Mouse (Mus musculus): ENCODE measurements at regions not wholly inside any gene's neighbourhood (a gene's known extent, or its start where the extent isn't known, plus 50 kb on each side); places are given as distances from the start of the nearest gene placed in this dataset.

DNA sequence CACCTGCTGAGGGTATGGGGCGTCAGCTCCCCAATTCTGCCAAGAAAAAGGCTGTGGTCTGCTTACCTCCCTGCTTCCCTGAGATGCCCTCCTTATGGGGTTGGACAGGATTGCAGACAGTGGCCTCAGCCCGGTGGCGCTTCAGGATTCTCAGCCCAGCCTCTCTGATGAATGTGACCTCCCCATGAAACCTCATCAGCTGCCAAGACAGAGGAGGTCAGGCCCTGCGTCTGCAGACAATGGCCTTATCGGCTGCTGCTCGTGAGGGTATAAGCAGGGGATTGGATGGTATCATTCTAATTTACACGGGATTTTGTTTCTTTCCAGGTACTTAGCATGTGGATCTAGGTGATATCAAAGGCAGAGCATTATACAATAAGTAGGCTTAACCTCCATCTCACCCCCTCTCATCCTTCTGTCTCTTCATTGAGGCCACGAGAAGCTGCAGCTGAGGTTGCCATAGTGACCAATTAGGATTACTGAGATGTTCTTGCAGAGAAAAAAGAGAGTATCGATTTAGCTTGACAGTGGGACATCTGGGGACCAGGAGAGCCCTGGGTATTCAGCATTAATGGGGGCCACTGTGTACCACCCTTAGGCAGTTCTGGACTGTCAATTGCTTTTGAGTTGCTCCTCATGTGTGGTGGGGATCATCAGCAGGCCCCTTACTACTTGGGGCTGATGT lies 327.6 kb upstream of the 4931429L15Rik start:
- DNase-seq (ENCODE audit: low spot score), result no peak
- intact Hi-C loops (cut with DNase I), result no loop called here

DNA sequence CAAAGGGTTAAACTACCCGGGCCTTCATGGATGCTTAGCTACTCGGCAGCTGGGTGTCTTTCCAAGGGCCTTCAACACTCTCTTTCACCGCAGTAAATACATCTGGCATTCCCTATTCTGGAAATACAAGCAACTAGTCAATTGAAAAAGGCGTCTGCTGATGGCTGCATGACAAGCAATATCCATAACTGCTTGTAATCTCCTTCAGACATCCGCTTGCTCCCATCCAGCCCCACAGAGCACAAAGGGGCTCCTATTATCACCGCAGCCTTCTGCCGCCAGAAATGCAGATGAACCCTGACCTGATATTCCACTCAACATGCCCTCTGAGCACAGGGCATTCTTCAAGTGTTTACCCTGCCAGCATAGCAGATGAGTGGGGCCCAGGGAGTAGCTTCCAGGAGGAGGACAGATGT lies 325.7 kb upstream of the 4931429L15Rik start:
- intact Hi-C loops (cut with DNase I), result no loop called here
- no peak for DNase-seq (ENCODE audit: low spot score)

DNA sequence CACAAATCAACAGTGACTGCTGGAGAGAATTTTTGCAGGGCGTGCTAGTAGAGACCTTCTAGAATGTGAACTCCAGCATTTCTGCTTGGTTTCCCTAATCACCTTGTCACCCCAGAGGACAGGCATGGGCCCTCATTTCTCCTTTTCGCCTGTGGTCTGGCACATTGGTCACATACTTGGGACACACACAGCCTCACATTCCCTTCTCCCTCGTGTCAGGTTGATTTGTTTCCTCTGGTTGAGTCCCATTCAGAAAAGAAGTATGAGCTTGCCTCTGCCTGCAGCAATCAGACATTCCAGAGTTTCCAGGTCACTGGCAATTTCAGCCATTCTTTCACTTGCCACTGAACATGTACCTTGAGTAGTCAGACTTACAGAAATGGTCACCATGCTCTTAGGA lies 323.8 kb upstream of the 4931429L15Rik start:
- no peak for DNase-seq (ENCODE audit: low spot score)
- intact Hi-C loops (cut with DNase I), result no loop called here

DNA sequence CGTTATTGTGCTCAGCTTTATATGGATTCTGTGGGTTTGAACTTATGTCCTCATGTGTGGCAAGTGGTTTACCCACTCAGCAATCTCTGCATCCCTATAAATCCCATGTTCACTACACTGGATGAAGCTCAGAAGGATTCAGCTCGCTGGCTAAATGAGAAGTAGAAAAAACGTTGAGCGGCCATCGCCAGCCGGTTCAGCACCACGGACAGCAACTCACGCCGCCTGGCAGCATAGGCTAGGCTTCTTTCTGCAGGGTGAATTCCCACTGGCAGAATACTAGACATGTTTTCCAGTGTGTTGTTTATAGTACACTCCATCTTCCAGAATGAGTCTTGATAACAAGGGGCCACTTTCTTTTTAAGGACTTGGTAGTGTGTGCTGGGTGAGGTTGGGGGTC lies 322.9 kb upstream of the 4931429L15Rik start:
- DNase-seq (ENCODE audit: low spot score), result no peak
- intact Hi-C loops (cut with DNase I), result no loop called here

DNA sequence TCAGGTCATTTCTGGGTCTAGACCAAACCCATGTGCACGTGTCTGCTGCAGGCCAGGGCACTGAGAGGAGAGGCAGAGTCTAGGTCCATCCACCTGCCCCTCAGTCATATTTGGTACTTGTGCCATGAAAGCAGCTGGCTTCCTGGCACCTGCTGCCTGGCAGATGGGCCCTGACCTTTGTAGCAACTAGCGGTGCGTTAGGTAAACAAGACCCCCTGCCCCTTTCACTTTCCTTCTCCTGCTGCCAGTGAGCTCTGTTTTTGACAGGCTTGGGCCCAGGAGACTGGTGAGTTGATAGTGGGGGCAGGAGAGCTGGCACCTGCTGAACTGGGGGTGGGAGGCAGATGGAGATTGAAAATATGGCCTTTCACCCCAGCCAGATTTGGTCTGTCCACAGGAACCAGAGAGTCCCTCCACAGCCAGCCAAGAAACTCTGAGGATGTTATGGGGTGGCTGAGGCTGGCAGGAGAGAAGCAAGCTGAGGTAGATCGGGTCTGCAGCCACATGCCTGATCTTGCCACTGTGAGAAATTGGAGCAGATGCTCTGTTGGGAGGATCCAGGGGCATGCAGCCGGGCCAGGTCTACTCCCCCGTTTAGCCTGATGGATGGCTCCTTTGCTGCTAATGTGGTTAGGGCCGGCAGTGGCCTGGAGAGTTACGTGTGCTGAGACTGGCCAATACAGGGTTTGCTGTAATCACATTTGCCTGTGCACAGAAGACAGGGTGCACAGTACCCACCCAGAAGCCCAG lies 316.6 kb upstream of the 4931429L15Rik start:
- intact Hi-C loops (cut with DNase I), result no loop called here
- DNase-seq (ENCODE audit: low spot score), result no peak

DNA sequence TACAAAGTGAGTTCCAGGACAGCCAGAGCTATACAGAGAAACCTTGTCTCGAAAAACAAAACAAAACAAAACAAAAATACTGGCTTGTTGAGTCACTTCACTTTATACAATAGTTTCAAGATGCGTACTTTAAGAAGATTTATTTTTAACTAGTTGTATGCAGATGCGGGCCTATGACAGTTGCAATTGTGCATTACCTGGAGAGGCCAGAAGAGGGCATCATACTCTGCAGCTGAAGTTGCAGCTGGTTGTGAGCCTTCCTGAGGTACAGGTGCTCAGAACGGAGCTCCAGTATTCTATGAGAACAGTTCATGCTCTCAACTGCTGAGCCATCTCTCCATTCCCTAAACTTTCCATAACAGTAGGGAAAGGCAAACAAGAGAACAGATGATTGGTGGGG lies 314.2 kb upstream of the 4931429L15Rik start:
- DNase-seq (ENCODE audit: low spot score), result no peak
- intact Hi-C loops (cut with DNase I), result no loop called here

DNA sequence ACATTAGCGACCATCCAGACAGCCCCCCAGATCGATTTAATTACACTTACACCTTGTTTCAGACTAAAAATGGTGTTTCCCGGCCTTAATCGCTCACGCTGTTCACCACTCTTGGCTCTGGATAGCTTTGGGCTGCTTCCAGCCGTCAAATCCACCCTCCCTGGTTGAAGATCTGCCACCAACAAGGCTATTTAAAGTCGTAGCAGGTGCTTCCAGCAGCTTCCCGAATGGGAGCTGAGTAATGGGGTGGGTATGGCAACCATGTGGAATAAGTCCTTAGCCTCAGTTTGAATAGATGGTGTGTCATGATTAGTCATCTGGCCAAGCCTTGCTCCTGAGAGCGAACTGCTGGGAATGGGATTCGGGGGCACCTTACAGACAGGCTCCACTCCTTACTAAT lies 312.8 kb upstream of the 4931429L15Rik start:
- no peak for DNase-seq (ENCODE audit: low spot score)
- intact Hi-C loops (cut with DNase I), result no loop called here

DNA sequence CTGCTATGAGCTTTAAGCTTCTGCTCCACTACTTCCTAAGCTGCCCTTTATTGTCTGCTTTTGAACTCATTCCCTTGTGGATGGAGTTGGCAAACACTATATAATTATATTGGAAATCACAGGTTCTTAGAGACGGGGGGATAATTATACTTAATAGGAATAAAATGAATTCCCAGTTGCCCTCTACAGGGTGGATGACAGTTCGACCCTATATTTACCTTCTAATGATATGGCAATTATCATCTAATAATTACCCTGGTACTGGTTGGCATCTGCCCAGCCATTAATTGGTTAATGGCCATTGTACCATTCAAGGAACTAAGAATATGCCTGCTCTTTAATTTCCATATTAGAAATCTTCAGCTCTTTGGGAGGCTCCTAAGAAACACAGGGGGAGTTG lies 302.5 kb upstream of the 4931429L15Rik start:
- DNase-seq (ENCODE audit: low spot score), result no peak
- intact Hi-C loops (cut with DNase I), result no loop called here

DNA sequence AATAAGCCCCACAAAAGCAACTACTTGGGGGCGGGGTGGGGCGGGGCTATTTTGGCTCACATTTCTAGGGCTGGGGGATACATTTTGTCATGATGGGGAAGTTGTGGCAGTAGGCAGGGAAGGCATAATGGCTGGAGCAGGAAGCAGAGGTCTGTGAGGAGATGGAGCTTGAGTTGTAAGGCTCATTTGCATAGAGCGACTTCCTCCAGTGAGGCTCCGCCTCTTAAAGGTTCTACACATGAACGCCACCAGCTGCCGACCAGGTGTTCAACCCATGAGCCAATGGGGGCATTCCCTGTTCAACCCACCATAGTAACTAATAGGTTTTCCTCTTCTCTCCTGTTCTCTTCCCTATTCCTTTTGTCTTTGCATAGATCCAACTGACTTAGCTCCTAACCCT lies 302.1 kb upstream of the 4931429L15Rik start:
- intact Hi-C loops (cut with DNase I), result no loop called here
- no peak for DNase-seq (ENCODE audit: low spot score)

DNA sequence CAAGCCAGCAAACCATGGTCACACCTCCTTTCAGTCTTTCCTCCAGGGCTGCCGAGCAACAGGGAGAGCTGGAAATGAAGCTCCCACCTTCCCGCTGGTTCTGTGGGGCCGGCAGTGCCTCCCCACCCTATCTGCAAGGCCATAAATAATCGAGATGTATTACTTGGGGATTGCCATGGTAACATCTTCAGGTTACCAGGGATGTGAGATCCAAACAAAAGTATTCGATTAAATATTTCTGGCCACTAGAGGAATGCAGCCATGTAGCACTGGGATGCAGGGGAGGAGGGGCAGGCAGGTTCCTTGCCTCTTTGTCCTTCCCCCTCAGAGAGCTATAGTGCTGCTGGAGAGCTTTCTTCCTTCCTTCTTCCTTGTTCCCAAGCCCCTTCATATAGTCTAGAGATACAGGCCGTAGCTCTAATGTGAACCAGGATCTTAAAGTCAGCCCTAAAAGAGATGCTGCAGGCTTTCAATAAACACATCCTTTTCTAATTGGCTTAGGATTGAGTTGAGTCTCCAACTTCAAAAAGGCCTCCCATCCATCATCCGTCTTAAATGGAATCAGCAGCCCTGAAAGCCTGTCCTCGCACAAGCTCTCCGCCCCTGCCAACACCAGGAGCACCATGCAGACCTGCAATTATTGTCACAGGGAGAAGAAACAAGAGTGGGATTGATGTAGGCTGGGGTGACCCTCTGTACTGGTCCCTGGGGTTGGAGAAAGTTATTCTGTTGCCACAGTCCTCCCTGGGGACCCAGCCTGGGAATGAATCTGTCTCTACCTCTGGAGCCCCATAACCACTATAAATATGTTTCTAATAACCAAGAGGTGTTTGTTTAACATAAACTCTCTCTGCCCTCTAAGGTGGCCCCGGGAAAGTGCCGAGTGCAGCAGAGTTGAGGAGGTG lies 290.6 kb upstream of the 4931429L15Rik start:
- intact Hi-C loops (cut with DNase I), result no loop called here
- DNase-seq (ENCODE audit: low spot score), result no peak

DNA sequence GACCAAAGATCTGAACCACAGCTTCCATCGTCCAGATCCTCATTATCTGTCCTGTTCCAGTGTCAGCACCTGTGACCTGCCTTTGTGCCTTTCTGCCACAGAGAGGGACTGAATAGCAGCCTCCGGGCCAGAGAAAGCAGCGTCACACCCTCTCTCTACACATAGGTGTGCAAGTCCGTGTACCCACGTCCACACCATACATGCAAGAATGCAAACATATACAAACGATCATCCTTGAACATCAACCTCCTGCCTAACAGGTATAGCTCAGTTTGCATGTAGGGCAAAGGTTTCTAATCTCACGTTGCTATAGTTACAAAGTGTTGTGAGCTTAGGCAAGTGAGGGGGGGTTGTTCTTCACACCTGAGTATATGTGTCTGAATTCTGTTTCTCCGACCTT lies 288.9 kb upstream of the 4931429L15Rik start:
- DNase-seq (ENCODE audit: low spot score), result no peak
- intact Hi-C loops (cut with DNase I), result loop anchor here (10.0 kb wide), 1 partner anchor 254 kb away; no protein-coding TSS in a partner anchor

DNA sequence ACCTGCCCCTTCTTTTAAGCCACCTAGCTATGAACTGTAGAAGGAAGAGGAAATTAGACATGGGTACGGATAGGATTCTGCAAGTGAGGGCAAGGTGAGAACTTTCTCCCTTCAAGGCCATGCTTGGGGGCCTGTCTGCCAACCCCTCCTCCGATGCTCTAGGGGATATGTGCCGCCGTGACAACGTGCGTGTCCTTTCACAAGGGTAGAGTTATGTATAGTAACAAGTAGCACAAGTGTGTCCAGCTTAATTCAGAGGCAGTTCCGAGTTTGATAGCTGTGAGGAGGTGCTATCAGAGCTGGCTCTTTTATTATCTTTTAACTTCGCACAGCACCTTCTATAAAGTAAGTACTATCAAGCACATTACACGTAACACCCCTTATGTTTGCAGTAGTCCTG lies 281.0 kb upstream of the 4931429L15Rik start:
- intact Hi-C loops (cut with DNase I), result loop anchor here (10.0 kb wide), 1 partner anchor 246 kb away; no protein-coding TSS in a partner anchor

DNA sequence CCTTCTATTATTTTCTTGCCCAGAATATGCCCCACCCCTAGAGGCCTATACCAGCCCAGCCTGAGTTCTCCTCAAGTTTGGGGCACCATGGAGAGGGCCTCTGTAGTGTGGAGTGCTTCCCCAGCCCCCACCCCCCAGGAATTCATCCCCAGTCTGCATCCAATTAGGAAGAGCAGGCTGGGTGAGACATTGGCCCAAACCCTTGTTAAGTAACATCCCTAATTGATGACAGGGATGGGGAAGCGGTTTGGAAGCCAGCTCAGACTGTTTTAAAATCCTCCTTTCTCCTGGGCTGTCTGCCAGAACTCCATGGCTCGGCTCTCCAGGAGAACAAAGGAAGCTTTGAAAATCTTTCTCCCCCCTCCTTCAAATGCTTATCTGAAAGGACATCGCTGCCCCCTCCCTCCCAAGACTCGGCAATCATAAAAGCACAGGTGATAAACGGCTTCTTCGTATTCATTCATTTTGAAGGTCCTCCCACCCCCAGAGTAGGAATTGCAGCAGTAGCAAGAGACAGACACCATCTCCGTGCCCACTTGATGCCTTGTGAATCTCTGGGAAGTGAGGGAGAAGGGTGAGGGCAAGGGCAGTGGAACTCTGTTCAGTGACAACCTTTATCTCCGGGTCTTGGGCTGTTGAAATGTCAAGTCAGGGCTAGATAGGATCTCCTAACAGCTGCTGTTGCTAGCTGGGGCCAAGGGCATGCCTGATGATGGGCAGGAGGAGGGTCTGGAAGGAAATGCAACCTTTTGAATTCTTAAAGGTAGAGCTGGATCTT lies 280.3 kb upstream of the 4931429L15Rik start:
- DNase-seq (ENCODE audit: low spot score), result no peak
- intact Hi-C loops (cut with DNase I), result loop anchor here (10.0 kb wide), 1 partner anchor 245 kb away; no protein-coding TSS in a partner anchor

More for the DNA sequence above, 281.0 kb upstream of the 4931429L15Rik start:
- no peak for DNase-seq (ENCODE audit: low spot score)

DNA sequence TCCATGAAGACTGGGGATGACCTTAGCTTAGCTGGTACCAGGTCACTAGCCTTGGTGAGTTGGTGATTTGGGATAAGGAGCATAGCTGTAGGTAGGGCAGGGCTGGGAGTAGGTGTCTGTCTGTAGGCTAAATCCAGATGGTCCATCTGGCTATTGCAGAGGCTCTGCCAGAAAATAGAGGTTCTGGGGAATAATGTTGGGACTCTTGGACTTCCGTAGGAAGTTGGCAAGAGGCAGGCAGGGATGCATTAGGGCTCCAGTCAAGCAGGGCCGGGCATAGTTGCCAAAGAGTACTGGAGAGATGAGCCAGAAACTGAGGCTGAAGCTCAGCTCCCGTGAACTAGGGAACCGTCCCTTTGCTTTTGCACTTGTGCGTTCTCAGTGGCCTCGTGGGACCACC lies 278.7 kb upstream of the 4931429L15Rik start:
- intact Hi-C loops (cut with DNase I), result no loop called here

DNA sequence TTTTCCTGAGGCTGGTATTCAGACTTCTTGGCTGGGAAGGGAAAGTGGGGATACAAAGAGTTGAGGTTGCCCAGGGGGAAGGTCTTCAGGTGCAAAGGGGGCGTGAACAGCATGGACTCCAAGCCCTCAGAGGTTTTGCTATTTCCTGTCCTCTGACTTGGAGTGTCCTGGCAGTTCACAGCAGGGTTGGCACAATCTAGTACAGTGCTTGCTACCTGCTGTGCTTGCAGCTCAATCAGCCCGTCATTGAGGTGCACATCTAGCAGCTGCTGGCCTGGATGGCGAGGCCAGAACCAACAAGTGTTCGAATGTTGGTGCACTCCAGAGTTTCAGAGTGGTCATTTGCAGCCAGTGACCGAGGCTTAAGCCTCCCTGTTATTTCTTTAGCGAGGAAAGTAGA lies 273.7 kb upstream of the 4931429L15Rik start:
- intact Hi-C loops (cut with DNase I), result no loop called here
- no peak for DNase-seq (ENCODE audit: low spot score)

More for the DNA sequence above, 278.7 kb upstream of the 4931429L15Rik start:
- no peak for DNase-seq (ENCODE audit: low spot score)

DNA sequence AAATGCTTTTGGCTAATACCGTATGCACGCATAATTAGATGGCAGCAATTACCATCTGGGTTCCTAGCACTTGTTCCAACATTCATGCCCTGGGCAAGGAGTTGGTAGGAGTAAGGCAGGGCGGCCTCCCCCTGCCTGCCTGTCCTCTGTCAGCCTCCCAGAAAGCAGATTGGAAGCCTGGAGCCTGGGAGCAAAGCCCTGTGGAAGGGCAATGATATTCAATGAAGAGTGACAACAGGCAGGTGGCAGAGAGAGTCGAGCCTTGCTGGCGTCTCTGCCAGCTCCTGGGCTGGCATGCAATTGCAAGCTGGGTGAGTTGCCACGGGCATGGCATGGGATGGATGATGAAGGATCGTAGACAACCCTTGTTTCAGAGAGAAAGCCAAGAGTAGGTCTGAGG lies 273.1 kb upstream of the 4931429L15Rik start:
- intact Hi-C loops (cut with DNase I), result no loop called here
- no peak for DNase-seq (ENCODE audit: low spot score)

DNA sequence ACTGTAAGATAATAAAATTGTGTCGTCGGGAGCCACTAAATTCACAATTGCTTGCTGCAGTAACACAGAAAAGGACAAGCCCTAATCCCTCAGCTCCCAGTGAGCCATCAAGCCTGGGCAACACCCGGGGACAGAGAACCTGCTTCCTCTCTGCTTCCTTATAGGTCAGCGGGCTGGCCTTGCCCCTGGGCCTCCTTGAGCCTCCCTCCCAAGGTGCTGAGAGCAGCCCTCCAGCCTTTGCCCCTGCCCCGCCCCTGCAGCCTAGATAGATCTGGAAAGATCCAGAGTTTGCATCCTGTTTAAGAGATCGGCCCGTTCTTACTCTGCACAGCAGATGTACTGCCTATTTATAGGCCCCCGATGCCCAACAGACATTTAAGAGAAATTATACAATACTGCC lies 267.0 kb upstream of the 4931429L15Rik start:
- DNase-seq (ENCODE audit: low spot score), result no peak
- intact Hi-C loops (cut with DNase I), result no loop called here

DNA sequence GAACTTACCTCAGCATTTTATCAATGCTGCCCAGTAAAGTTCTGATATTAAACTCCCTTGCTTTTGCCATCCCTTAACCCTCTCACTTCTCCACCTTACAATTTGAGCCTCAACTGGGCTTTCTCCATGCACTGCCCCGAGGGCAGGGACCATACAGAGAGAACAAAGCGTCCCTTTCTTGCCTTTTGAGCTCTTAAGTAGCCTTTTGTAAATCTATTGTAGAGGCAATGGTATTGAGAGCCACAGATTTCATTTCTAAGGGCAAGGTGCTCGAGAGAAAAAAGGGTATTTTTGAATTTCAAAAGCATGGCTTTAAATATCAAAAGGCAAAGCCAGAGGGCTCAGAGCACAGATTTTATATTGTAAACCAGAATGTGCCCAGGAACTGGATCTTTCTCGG lies 262.1 kb upstream of the 4931429L15Rik start:
- intact Hi-C loops (cut with DNase I), result no loop called here
- DNase-seq (ENCODE audit: low spot score), result no peak

DNA sequence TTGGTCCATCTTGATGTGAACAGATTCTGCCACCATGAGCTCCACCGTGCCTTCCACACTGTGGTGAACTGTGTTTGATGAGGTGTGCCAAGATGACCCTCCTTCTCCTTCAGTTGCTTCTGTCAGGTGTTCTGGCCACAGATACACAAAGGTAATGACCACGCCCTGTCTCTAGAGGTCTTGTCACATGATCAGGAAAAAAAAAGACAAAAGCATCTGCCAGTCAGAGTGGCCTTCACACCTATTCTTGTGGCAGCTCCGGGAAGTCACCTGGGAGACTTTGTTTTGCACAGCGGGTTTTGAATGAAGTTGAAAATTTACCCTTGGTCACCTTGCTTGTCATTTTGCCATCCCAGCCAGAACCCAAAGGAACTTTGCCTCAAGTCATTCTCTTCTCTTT lies 242.5 kb upstream of the 4931429L15Rik start:
- DNase-seq (ENCODE audit: low spot score), result no peak
- intact Hi-C loops (cut with DNase I), result no loop called here

DNA sequence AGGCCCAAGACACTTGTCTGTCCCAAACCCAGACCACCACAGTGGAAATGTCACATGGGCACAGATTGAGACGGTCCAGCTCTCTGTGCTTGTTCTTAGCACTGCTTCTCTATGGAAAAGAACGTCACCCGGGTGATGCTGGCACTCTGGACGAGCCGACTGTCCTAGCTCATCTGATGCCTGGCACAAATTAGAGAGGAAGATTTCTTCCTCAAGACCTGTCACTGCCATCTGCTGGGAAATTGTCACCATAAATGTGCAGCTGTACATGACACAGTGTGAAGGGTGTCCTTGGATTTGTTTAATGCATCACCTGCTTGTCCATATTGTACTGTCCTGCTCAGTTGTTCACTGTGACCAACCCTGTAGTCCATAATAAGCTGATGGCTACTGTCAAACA lies 238.7 kb upstream of the 4931429L15Rik start:
- intact Hi-C loops (cut with DNase I), result no loop called here
- DNase-seq (ENCODE audit: low spot score), result no peak

All from heart, postnatal 25 days (tissue).